Mouse (Mus musculus): ENCODE measurements around the gene Iqschfp.

Iqschfp gene

DNA sequence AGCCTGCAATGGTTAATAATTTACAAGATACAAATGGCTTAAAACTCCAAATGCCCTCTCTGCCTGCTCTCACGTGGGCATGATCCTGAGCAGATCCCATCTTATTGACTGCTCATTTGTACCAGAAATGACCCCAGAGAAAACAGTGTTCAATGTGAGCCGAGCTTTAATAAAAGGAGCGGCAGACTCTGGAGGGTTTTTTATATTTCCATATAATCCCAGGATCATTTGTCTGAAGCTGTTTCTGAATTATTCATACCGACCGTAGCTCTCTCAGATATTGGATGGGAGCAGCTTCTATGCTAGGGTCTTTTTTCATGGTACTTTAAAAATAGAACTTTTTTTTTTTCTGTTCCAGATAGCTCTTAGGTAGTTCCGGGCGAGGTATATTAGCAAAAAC, 67.6 kb downstream of the Iqschfp start:
- no peak for DNase-seq

GRCm38 (mm10) chr3:67960133-67960532, 68.1 kb downstream of the Iqschfp start:
- no peak for DNase-seq

DNA sequence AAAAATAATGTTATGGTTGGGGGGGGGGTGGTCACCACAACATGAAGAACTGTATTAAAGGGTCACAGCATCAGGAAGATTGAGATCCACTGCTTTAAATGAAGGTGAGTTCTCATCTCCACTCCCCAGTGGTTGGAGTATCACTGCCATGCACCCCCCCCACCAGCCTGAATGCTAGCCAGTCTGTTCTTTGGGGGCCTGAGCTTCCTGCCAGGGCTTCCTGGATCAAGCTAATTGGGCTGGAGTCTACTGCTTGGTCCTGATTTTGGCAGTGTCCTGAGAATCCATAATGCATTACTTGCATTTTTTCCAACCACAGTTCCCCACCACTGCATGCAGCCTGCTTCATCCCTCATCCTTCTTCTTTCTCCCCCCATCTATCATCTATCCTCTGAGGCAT, 68.7 kb downstream of the Iqschfp start:
- no peak for DNase-seq

GRCm38 (mm10) chr3:67961934-67962639, 70.1 kb downstream of the Iqschfp start:
- no peak for DNase-seq

GRCm38 (mm10) chr3:67974340-67974998, 82.4 kb downstream of the Iqschfp start:
- DNase-seq = no peak

- DNase-seq = no peak
Observed at GRCm38 (mm10) chr3:67980006-67980405, 88.0 kb downstream of the Iqschfp start.

DNA sequence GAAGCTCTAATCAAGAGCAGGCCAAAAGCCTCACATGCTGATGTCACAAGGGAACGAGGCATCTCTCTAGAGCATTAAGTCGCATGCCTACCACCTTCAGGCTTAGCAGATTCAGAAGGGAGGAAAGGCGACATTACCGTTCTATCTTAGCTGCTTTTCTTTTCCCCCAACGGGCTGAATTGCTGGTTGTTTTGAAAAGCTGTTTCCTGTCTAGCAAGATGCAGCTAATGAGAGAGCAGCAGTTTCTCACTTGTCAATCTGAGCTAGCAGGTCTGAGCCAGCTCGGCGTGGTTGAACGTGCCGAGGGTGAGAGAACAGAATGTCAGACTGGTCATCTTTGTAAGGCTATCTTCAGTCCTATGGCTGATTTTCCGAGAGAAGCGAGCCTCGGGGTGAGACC, 91.3 kb downstream of the Iqschfp start:
- DNase-seq = no peak

GRCm38 (mm10) chr3:68002415-68002814, 110.4 kb downstream of the Iqschfp start:
- DNase-seq = no peak

GRCm38 (mm10) chr3:68012342-68012741, 120.3 kb downstream of the Iqschfp start:
- no peak for DNase-seq

- no peak for DNase-seq
Observed at GRCm38 (mm10) chr3:68015786-68016185, 123.8 kb downstream of the Iqschfp start.

DNA sequence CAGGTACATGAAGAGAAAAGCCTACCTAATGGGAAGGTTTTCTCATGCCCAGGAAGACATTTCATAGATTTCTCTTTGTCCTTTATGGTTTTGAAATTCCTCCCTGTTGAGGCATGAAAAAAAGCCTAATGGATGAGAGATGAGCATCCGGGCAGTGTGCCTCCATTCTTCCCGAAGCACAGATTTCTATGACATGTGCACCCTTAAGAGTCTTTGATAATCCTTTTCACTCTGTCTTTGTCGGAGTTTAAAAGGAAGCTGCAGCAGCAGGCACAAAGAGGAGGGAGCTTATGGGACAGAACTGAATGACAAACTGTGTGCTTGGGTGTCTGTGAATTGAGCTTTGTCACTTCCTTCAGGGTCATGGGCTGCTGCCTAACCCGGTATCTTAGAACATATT, 127.4 kb downstream of the Iqschfp start:
- no peak for DNase-seq

GRCm38 (mm10) chr3:68036097-68036496, 144.1 kb downstream of the Iqschfp start:
- DNase-seq = no peak

- DNase-seq = no peak
Observed at GRCm38 (mm10) chr3:68042951-68043350, 150.9 kb downstream of the Iqschfp start.

DNA sequence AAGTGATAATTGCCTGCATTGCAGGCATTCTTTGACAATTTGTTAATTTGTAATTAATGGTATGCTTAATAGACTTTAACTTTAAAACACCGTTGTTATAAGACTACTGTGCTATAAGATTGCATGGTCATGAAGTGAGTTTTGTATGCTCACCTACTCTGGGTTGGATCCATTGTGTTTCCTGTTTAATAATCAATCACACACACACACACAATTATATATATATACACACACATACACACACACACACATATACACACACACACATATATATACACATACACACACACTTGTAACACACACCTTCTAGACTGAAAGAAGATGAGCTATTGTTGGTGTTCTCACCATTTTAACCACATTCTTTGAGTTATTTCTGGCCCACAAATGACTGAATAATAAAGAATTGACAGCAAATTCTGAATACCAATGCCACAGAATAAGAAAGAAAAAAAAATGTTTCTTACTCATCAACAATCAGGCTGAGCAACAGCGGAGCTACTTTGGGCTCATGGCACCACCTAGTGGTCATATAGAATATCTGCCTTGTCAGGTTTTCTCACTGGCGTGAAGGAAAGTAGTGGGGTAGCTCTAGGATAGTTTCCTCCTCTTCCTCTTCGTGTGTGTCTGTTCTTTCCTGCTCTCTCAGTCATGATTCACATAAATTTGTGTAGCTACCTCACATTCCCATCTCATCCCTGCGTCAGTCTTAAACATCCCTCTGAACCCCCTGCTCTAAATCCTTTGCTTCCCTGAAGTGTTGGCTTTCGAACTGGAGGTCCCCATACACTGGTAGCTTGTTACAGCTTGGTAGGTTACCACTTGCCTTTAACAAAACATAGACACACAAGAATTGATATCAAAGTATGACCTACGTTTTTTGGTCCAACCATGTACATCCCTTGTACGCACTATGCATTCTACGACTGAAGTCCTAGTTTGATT, 153.7 kb downstream of the Iqschfp start:
- peak; percentile 11 for DNase-seq

DNA sequence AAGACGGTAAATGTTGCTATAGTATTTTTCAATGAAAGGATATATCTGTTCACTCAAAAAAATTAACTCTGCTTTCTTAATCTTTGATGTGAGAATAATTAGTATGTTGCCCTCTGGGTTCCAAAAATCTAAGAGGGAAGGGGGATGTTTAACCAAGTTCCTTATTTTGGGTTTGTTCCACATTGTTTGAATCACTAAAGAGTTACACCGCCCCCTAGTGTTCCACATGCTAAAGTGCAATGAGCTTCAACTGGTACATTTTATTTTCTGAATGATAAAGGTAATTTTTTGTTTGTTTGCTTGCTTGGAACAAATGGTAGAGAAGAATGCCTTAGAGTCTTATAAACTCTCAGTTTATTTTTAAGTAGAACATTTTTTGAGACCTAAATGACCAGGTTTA, 161.5 kb downstream of the Iqschfp start:
- DNase-seq = no peak

- DNase-seq = no peak
Observed at GRCm38 (mm10) chr3:68055071-68055470, 163.0 kb downstream of the Iqschfp start.

DNA sequence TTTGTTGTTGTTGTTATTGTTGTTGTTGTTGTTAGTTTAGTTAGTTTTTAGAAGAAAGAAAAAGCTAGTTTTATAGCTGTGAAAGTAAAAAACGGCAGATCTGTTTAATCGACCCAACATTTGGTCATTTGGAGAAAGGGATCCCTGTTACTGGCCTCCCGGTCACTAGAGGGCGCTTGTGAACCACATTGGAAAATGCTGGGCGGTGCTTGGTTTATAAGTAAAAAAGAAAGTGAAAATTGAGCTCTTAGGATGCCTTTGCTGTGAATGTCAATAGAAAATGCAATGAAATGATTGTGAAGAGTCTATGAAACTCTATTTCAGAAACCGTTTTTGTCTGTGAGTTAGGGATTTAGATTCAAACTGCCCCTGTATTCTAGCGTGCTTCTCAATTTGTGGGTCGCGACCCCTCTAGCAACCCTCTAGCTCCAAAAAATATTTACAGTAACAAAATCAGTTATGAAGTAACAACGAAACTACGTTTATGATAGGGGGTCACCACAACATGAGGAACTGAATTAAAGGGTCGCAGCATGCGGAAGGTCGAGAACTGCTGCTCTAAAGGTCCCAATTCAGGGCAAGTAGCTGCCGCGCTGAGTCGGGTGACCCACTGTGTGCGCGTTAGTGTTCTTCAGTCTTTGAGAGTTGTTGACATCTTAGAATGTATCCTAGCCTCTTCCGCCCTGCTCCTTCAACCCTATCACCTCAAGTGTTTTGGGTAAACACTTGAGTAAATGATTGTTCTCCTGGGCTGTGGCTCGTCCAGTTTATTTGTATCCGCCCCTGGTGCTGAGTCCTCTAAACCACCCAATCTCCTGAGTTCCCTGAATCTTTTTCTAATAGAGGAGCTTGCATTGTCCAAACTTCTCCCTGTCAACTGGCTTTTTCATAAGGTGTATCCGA, 164.6 kb downstream of the Iqschfp start:
- DNase-seq = peak; percentile 58

GRCm38 (mm10) chr3:68059162-68059800, 167.2 kb downstream of the Iqschfp start:
- peak; percentile 15 for DNase-seq

DNA sequence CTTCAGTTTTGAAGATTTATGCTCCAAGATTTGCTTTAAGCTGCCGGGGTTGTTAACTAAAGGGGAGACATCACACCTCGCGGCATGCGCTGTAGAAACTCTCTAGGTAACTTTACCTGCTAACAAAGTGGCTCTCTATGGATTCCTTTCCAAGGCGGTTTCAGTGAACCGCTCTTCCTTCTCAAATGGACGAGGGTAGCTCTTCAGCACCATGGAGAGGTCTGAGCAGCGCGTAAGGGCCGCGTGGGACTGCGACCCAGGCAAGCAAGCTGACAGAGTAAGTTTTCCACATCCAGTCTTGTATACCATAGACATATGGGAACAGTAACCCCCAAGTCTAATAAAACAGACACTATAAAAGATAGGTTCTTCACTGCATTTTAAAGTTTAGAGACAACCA, 172.7 kb downstream of the Iqschfp start, which contains the start of gene Schip1:
Gene Schip1 (plus strand): TSS at position 72 of the 400 bp plus-strand sequence.
- no peak for DNase-seq

GRCm38 (mm10) chr3:68071395-68072386, 179.7 kb downstream of the Iqschfp start:
- DNase-seq = no peak

DNA sequence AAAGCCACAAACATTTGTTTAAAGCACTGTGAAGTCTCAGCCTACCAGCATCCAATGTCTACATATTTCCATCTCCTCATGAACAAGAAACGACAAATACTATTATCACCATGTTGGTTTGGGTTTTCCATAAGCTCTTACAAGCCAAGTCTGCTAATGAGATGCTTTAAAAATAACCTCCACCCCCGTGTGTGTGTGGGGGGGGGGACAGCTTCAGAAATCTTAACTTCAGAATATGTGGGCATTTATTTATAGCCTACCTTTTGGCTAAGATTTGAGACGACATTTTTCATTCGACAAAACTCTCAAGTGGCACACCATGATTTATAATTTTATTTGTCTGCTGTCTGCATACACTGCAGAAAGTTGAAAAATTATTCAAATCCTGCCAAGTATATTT, 185.4 kb downstream of the Iqschfp start:
- no peak for DNase-seq

All from cerebellum, adult 8-10 months (tissue).